Mouse (Mus musculus): Measurements from ENCODE around the gene Lin28b.
"Not testable (repeated sequence)": the region's sequence is repeated elsewhere in the genome, so short reads cannot be mapped to it uniquely, and the experiment has no call there.

Gene Lin28b

DNA sequence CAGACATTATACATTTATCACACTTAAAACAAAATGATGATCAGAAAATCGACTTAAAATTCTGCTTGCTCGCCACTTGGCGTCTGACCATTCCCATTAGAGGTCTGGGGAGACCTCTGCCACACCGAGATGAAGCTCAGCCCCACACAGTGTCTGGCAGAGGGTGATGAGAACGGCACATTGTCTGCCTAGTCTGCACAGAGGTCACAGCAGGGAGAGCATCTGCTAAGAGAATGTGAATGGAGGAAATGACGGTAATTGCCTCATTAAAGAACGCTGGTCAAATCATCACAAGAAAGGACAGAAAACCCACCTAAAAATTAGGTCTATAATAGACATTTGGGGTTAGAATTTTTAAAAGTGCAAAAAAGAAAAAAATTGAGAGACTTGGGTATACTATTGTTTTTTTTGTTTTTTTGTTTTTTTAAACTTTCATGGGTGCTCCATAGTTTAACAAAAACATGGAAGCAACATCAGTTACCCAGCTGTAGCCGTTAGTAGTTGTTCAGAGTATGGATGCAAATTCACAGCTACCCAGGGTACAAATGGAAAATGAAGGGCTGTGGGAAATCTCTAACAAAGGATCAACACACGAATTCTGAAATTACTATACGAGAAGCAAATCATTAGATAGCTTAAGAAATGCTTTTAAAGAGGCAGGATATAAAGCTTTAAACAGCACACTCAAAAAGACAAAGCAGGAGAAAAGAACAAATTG is 75.4 kb downstream of the Lin28b start:
- DNase-seq: no peak

DNA sequence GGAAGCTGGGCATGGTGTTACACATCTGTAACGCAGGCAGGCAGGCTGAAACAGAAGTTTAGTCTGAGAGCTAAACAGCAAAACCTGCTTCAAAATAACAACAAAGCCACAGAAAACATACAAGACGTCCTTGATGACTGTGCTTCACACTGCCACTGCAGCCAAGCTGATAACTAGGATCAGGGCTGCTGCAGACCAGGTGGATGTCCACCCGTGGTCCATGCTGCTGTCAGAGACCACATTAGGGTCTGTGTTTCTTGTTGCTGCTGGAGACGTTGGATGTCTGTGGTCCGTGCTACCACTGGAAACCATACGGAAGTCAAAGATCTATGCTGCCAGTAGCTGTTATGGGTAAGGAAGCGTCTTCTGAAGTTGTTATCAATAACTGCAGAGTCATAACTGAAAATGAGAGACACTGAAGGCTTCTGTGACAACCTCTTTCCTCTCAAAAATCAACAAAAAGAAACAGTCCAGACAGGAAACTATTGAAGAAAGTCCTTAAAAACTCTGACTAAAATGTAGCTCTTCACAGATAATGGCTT is 86.4 kb downstream of the Lin28b start:
- no peak for DNase-seq

DNA sequence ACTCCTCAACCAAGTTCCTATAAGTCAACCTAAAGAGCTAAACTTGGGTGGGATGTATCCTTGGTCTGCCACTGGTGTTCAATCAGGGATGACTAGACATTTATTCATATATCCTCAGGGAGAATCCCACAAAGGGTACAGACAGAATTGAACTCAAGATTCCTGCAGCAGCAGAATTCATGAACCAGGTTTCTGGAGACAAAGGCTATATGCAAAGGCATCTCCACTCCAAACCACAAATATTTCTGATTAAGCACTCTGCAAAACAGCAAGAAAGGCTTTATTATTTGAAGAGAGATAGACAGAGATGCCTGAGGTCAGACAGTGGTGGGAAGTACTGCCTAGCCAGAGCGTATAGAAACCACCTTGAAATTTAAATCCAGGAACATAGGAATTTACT is 88.0 kb downstream of the Lin28b start:
- no peak for DNase-seq

DNA sequence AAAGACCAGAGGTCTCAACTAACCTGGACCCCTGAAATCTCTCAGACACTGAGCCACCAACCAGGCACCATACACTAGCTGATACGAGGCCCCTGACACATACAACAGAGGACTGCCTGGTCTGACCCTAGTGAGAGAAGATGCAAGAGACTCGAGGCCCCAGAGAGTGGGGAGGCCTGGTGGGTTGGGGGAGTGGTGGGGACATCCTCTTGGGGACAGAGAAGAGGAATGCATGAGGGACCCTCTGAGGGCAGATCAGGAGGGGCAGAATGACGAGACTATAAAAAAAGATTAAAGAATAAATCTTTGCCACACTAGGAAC is 103.6 kb downstream of the Lin28b start:
- DNase-seq: no peak

DNA sequence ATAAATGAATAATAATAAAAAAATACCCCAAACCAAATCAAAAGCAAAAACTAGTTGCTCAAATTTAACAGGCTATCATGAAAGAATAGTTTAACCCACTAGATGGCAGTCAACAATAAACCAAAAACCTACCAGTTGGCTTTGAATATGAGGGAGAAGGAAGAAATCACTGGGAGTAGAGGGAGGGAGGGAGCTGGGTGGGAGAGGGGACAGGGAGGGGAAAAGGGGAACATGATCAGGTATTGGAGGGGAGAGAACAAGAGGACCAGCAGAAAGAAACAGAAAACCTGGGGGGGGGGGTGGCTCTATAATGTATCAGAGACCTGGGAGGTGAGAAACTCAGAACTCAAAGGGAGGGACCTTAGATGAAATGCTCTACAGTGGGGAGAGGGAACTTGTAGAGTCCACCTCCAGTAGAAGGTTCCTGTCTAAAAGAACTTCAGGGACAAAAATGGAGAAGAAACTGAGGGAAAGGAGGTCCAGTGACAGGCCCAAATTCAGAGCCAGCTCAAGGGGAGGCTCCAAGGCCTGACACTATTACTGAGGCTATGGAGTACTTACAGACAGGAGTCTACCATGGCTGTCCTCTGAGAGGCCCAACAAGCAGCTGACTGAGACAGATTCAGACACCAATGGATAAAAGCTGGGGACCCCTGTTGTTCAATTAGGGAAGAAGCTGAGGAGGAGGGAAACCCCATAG is 104.1 kb downstream of the Lin28b start:
- no peak for DNase-seq

DNA sequence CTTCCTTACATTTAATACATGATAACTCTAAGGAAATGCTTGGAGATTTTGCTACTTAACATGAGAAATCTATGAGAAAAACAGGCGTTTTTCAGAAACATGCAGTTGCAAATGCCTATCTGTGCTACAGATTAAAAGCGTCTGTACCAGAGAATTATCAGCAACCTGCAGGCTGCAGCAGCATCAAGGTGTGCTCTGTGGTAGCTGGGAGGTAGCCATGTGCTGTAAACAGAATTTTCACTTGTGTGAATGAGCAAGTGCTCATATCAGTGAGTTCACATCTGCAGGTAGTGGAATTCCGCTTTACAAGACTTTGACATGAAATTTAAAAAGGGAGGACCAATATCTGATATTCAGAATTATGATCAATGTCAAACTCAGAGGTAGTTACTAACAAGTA is 107.9 kb downstream of the Lin28b start:
- DNase-seq: no peak

DNA sequence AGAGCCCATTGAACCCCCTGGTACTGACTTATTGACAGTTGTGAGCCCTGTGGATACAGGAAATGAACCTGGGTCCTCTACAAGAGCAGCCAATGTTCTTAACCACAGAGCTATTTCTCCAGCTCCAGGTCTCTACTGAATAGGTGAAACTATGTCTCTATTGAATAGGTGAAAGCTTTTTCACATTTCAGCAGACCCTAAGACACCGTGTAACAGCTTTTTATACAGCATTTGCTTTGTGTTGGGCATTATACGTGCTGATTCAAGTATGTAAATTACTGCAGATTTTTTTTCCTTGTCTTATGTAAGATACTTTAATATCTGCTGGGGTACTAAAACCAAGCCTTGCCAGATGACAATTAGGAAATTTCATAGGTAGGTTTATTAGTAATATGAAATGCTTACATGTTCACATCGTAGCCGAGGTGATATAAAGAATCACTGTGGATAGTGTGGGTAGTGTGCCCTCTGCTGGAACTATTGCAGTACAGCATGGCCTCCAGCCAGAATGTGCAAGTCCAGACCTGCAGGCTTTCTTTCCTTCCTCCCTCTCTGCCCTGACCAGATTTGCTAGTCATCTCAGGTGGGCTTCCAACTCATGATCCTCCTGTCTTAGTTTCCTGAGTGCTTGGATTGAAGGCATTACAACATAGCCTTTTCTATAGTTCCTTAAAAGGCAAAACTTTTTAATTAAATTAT is 113.1 kb downstream of the Lin28b start:
- DNase-seq: peak; percentile 40

DNA sequence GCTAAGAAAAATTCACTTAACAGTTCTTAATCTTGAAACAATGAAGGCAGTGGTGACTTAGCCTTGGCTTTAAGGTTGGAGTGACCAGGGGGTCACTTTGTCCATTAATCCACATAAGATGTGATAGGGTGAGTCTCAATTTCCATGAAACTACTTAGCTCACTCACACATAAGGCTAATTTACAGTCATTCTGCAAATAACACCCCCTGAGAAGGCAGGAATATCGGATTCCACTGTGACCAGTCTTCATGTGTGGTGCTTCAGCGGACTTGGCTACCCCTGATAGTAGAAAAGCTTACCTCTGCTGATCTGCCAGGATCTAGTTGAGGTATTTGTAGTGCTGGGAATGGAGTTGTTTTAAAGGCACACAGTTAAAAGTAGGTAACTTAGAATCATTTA is 115.7 kb downstream of the Lin28b start:
- no peak for DNase-seq

DNA sequence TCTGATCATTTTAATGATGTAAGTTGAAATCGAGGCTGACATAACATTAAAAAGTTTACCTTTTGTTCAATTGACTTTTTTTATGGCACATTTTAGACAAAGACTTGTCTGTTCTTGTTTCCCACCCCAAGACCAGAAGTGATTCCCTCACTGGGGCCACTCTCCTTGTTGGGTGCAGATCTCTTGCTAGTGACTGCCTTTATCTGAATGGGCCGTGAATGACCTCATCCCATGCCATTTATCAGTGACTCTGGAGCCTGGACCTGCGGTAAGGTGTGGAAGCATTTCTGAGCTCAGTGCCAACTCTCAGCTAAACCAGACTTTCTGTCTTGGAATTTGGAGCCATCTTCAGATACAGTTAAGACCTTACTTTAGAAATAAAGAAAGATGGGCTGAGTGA is 116.6 kb downstream of the Lin28b start:
- DNase-seq: no peak

DNA sequence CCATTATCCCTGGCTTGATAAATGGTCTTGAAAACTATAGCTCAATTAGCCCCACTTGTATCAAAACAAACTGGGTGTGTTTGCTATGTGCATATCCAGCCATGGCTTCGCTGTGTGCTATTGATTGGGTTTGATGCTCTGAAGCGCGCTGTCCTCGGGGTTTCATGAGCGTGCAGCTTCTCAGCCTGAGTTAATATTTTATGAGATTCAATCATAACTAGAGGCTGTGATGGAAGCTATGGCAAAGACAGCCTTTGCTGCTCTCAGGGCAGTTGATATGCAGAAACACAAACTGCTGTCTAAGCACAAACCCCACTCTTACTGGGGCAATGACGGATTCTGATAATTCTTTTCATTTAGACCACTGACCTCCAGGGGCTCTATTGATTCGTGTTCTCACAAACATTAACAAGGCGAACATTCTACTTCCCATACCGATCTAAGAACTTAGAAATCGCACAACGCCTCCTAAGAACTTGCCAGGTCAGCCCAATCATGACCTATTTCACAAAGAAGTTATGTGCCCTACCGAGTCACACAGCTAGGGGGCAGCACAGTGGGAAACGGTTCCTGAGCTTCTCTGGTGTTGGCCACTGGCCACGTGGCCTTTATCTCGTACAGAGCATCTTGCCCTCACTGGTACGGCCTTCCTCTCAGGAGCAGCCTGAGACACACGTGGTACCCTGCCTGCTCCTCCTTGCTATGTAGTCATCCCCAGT is 119.0 kb downstream of the Lin28b start:
- no peak for DNase-seq

DNA sequence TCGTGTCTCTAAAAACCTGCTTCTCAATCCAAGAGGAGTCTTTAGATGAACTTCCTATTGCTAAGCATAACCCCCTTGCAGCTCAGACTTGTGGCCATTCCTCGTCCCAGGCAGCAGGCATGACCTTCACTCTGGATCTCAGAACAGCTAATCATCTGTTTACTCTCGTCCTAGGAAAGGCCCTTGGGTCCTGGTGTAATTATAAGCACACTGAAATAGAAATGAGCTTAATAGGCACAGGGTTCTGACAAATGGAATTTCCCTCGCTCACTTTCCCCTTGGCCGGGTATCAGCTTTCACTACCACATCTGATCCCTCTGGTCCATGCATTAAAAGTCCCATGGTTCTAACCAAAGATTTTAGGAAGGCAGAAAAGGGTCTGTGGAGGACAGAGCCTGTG is 122.8 kb downstream of the Lin28b start:
- DNase-seq: no peak

DNA sequence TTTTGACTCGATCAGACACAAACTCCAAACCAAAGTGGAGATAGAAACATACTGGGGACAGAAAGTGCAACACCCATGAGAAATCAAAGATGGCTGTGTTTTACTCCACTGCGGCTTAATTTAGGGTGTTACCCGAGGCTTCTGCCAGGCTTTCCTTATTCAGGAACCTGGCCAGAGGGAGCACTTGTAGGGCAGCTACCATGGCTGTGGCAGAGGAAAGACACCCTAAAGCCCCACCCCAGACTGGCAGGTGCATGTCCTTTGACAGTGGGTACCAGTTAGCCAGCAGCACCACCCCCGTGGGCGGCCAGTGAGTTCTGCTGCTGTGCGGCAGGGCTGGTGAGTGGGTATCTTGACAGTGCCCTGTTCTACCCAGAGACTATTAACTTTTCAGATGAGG is 130.1 kb downstream of the Lin28b start:
- no peak for DNase-seq

DNA sequence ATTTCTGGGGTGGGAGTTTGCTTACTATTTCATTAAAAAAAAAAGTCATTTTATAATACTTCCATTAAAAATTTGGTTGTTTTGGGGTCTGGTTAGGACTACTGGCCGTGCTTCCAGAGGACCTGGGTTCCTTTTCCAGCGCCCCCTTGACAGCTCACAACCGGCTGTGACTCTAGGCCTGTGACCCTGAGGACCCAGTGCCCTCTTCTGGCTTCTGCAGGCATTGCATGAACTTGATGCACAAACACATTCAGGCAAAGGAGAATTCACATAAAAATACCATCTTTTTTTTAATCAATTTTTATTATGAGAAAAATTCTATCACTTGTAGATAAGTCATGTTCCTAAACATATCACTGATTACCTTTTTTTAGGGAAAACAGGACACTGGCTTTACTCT is 138.1 kb downstream of the Lin28b start:
- not testable (repeated sequence) for DNase-seq

DNA sequence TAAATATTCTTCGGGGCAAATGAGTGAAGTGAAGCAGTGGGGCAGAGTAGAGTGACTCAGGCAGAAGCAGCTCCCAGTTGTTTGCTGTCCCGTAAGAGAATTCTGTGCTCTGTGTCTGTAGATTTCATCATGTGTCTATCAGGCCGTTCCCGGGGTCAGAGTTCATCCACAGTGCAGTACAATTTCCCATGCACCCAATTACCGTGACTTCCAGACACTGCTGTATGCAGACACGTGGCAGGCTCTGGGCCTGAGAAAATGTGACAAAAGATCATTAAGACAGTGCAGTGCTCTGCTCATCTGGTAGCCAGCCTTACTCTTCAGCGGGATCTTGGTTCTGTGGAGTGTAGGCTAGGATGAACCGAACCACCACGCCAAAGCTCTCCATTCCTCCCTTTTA is 141.0 kb downstream of the Lin28b start:
- no peak for DNase-seq

DNA sequence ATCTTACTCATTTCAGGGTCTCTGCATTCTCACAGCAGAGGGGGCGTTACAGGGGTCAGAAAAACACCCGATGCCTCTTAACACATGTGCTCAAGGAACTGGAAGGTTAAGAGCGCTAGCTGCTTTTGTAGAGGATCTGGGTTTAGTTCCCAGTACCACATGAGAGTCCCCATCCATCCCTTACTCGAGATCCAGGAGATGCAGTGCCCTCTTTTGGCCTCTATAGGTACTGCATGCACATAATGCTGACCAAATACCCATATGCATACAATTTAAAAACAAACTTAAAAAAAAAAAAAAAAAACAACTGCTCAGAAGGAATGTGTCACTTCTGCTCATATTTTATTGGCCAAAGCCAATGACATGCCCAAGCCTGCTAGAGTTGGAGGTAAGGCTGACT is 141.8 kb downstream of the Lin28b start:
- no peak for DNase-seq

DNA sequence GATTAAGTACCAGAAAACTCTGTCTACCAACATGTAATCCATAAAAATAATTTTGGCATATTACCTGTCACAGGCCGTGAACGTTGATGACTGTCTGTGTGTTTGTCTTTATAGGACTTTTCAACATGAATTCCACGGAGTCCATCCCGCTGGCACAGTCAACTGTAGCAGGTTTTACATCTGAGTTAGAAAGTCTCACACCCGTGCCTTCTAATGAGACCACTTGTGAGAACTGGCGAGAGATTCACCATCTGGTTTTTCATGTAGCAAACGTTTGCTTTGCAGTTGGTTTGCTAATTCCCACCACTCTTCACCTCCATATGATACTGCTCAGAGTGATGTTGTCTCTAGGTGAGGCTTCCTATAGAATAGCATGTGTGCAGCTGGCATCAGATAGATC is 147.1 kb downstream of the Lin28b start:
- DNase-seq: no peak

DNA sequence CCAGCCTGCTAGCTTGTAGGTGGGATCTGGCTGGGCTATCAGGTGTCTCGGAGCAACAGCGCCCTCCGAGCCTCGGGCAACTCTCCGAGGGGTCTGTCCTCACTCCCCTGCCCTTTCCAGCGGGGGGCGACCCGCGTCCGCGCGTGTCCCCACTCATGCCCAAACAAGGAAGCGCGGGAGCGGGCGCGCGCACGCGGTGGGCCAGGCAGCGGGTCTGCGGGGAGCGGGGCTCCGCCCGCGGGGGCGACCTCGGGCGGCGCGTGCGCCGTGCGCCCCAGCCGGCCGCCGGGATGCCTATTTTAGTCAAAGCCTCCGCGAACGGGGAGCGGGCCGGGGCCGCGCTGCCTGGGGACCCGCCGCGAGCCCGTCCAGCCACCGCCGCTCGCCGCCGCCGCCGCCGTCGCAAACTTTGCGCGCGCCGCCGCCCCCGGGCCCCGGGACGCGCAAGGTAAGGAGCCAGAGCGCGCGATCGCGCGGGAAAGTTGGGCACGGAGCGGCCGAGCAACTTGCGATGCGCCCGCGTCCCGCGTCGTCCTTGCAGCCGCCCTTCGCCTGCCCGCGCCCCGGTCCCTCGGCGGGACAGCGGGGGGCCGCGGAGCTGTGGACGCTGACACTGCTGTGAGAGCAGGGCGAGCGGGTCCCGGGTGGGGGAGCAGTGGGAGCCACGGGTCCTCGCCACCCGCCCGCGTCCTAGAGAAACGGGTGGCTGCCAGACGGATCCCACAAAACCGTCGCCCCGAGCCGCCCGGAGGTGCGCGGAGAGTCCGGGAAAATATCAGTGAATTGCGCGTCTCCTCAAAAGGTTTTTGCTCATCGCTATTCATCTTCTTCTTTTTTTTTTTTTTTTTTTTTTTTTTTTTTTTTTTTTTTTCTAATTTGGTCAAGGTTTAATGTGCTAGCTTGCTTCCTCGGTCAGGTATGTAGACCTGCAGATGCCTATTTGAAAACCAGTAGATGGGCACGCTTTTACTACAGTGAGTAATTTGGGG is 150.5 kb downstream of the Lin28b start, which contains the start of gene Bves:
Gene Bves, plus strand, starts transcription at position 339 of the 989 bp plus-strand sequence.
- no peak for DNase-seq

DNA sequence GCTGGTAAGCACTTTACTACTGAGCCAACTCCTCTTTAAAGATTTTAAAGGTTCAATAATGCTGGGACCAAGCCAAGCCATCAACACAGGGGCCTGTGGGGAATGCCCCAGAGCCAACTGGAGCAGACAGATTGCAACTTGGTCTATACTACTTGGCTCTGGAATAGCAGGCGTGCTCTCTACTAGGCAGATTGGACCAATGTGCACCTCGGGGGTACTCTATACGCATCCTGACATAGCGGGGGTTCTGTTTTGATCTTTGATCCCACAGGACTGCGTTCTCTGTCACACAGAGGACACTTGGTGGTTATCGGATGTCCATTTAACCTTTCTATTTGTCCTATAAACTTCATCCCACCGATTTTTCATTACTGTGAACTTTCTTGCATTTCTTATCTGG is 151.3 kb downstream of the Lin28b start:
- no peak for DNase-seq

DNA sequence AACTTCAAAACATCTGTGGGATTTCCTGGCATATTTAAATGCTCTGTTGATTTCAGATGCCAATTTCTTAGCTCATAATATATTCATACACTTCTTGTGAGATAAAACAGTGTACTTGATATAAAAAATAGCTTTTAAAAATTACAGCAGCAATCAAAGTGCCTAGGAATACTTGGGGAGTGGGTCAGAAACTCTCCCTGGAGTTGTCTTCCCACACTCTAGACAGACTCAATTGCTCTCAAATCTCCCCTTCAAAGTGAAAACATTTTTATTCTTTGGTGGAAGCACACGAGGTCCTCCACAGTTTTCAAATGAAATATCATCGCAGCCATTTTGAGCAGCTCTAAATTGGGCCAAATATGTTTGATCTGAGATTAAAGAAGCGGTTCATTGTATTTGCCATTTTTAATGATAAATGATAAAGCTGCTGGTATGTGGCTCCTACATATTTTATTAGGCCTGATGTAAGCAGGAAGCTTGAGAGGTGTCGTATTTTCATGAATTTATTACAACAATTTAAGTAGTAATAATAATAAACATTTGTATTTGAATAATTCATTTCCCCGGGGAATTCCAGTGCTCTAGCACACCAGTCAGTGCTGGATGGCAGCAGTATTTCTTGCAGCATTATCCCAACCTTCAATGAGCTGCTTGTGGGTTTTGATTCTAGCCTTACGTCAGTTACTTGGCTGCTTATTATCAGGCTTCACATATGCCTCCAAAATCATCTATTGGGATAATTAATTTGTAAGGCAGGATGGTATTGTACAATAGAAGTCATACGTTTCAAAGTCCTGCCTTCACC is 157.8 kb downstream of the Lin28b start:
- DNase-seq: no peak

All from cerebellum, adult 9-11 months (tissue).